Mouse (Mus musculus) stomach, embryonic 16.5 days (tissue): ENCODE measurements around the gene Eef1e1. TPM values are rescaled to one million over a fixed set of nuclear protein-coding genes. Genes with fewer than 3 reads are reported as not detected.

ENCODE experiments used
- ATAC-seq: fragments of 200-750 bp; cut with Nextera tagmentation; 2 replicates; pipeline ENCODE4 v1.8.0; 2017; ENCODE audit warnings: moderate number of reproducible peaks, moderate TSS enrichment; ENCODE audit not compliant: insufficient read depth, low FRiP score
- H3K27ac ChIP-seq: fragments of 300-500 bp; sonication (generic); 2 replicates; pipeline ENCODE4 v1.5.1; 2014; ENCODE audit warnings: low read length
- H3K27me3 ChIP-seq: fragments of 300-500 bp; sonication (generic); 2 replicates; pipeline ENCODE4 v1.6.1; 2014; ENCODE audit warnings: low read length, control low read depth, mixed read lengths; ENCODE audit not compliant: control insufficient read depth, insufficient read depth
- H3K36me3 ChIP-seq: fragments of 300-500 bp; sonication (generic); 2 replicates; pipeline ENCODE4 v1.6.1; 2014; ENCODE audit warnings: low read length; ENCODE audit not compliant: control insufficient read depth, insufficient read depth
- H3K4me1 ChIP-seq: fragments of 300-500 bp; sonication (generic); 2 replicates; pipeline ENCODE4 v1.6.1; 2014; ENCODE audit warnings: low read length, control low read depth, mixed read lengths; ENCODE audit not compliant: control insufficient read depth, insufficient read depth
- H3K4me2 ChIP-seq: fragments of 300-500 bp; sonication (generic); 2 replicates; pipeline ENCODE4 v1.6.1; 2014; ENCODE audit warnings: low read depth, low read length, mixed read lengths
- H3K4me3 ChIP-seq: fragments of 300-500 bp; sonication (generic); replicated peaks from 2 replicates; pipeline ENCODE4 v1.5.1; 2014; ENCODE audit warnings: mild to moderate bottlenecking, low read length
- H3K9ac ChIP-seq: fragments of 300-500 bp; sonication (generic); 2 replicates; pipeline ENCODE4 v1.6.1; 2014; ENCODE audit warnings: low read length
- H3K9me3 ChIP-seq: fragments of 300-500 bp; sonication (generic); replicated peaks from 2 replicates; pipeline ENCODE4 v1.6.1; 2016; ENCODE audit warnings: low read length, control low read depth; ENCODE audit not compliant: control insufficient read depth
- WGBS: fragments of 180-500 bp; shearing (Covaris S2); extraction: QIAGEN DNeasy Blood & Tissue Kit; methylation state at CpG from one replicate; pipeline ENCODE4 v1.1.7; 2014; 5-methylcytosine and 5-hydroxymethylcytosine counted together
- polyA plus RNA-seq: library from polyadenylated mRNA; unstranded; fragments of >200 nt; fragmentation: Nextera tagmentation; extraction: Ambion mirVana; gene quantifications from 2 replicates; pipeline ENCODE4 v1.2.1, GENCODE M21; 2015

Eef1e1 gene
- polyA plus RNA-seq, 1 experiment from 2014 or later = 37.6 TPM

- H3K36me3 ChIP-seq = no peaks in the 10 kb centered on the region
- no peaks in the 10 kb centered on the region; the same call in 1 of the 2 replicates for H3K9me3 ChIP-seq
- no peak overlapping the region for H3K9ac ChIP-seq
- no peaks in the 10 kb centered on the region for H3K27me3 ChIP-seq
- H3K4me2 ChIP-seq = no peak overlapping the region
- no peak for ATAC-seq
- H3K27ac ChIP-seq = no peak overlapping the region
- 80% methylated on average over 5 of the region's 5 CpGs for WGBS
- no peak overlapping the region for H3K4me3 ChIP-seq
- H3K4me1 ChIP-seq = 0 out of 2 replicates have a peak, but pooled peaks cover 4% of the 10 kb centered on the region
Measured at GRCm38 (mm10) chr13:38615656-38616055, 43.2 kb downstream of the Eef1e1 start.

GRCm38 (mm10) chr13:38614298-38614697 is 44.6 kb downstream of the Eef1e1 start:
- 38% methylated on average over 5 of the region's 5 CpGs for WGBS
- ATAC-seq = no peak
- H3K4me2 ChIP-seq = no peak overlapping the region

GRCm38 (mm10) chr13:38613583-38613982 is 45.3 kb downstream of the Eef1e1 start:
- H3K9ac ChIP-seq = no peak overlapping the region
- WGBS = 73% methylated on average over 8 of the region's 8 CpGs
- H3K4me1 ChIP-seq = 0 out of 2 replicates have a peak, but pooled peaks cover 4% of the 10 kb centered on the region
- no peaks in the 10 kb centered on the region for H3K36me3 ChIP-seq
- H3K4me2 ChIP-seq = no peak overlapping the region
- no peaks in the 10 kb centered on the region; the same call in 1 of the 2 replicates for H3K9me3 ChIP-seq
- H3K4me3 ChIP-seq = no peak overlapping the region
- no peak for ATAC-seq
- no peak overlapping the region for H3K27ac ChIP-seq
- no peaks in the 10 kb centered on the region for H3K27me3 ChIP-seq

More at GRCm38 (mm10) chr13:38614298-38614697, 44.6 kb downstream of the Eef1e1 start:
- no peaks in the 10 kb centered on the region; the same call in 1 of the 2 replicates for H3K9me3 ChIP-seq
- H3K4me3 ChIP-seq = no peak overlapping the region
- no peak overlapping the region for H3K9ac ChIP-seq
- no peaks in the 10 kb centered on the region for H3K27me3 ChIP-seq
- no peaks in the 10 kb centered on the region for H3K36me3 ChIP-seq
- H3K27ac ChIP-seq = no peak overlapping the region; the same call in 1 of the 2 replicates
- 0 out of 2 replicates have a peak, but pooled peaks cover 4% of the 10 kb centered on the region for H3K4me1 ChIP-seq

GRCm38 (mm10) chr13:38612608-38613007 is 46.2 kb downstream of the Eef1e1 start:
- Histone ChIP-seq H3K36me3 (no peaks in the 10 kb centered on the region), H3K27ac (no peak overlapping the region), H3K4me1 (0 out of 2 replicates have a peak, but pooled peaks cover 4% of the 10 kb centered on the region), H3K9me3 (no peaks in the 10 kb centered on the region; the same call in 1 of the 2 replicates), H3K9ac (no peak overlapping the region), H3K4me3 (no peak overlapping the region), H3K4me2 (no peak overlapping the region), H3K27me3 (no peaks in the 10 kb centered on the region)
- no peak for ATAC-seq
- 72% methylated on average over 9 of the region's 9 CpGs for WGBS

GRCm38 (mm10) chr13:38612179-38612578 is 46.7 kb downstream of the Eef1e1 start:
- H3K4me3 ChIP-seq = no peak overlapping the region
- no peak overlapping the region for H3K9ac ChIP-seq
- no peak overlapping the region for H3K27ac ChIP-seq
- ATAC-seq = no peak
- no peak overlapping the region for H3K4me2 ChIP-seq
- H3K27me3 ChIP-seq = no peaks in the 10 kb centered on the region
- WGBS = 92% methylated on average over 4 of the region's 4 CpGs
- 0 out of 2 replicates have a peak, but pooled peaks cover 4% of the 10 kb centered on the region for H3K4me1 ChIP-seq
- H3K36me3 ChIP-seq = no peaks in the 10 kb centered on the region
- no peaks in the 10 kb centered on the region; the same call in 1 of the 2 replicates for H3K9me3 ChIP-seq

- no peaks in the 10 kb centered on the region; the same call in 1 of the 2 replicates for H3K9me3 ChIP-seq
- H3K4me2 ChIP-seq = no peak overlapping the region
- no peak overlapping the region for H3K4me3 ChIP-seq
- ATAC-seq = no peak
- no peaks in the 10 kb centered on the region for H3K36me3 ChIP-seq
- no peaks in the 10 kb centered on the region for H3K27me3 ChIP-seq
- 83% methylated on average over 6 of the region's 6 CpGs for WGBS
- H3K9ac ChIP-seq = no peak overlapping the region
- 0 out of 2 replicates have a peak, but pooled peaks cover 4% of the 10 kb centered on the region for H3K4me1 ChIP-seq
- H3K27ac ChIP-seq = no peak overlapping the region
Measured at GRCm38 (mm10) chr13:38610336-38610735, 48.5 kb downstream of the Eef1e1 start.

GRCm38 (mm10) chr13:38607130-38607529 is 51.7 kb downstream of the Eef1e1 start:
- H3K9me3 ChIP-seq = no peaks in the 10 kb centered on the region
- WGBS = 86% methylated on average over 6 of the region's 6 CpGs
- no peak for ATAC-seq

GRCm38 (mm10) chr13:38605353-38605752 is 53.5 kb downstream of the Eef1e1 start:
- Histone ChIP-seq H3K27ac (no peak overlapping the region), H3K27me3 (no peaks in the 10 kb centered on the region), H3K4me2 (no peak overlapping the region), H3K4me3 (no peak overlapping the region), H3K9me3 (no peaks in the 10 kb centered on the region), H3K4me1 (peaks cover 12% of the 10 kb centered on the region; the same call in 1 of the 2 replicates), H3K36me3 (no peaks in the 10 kb centered on the region), H3K9ac (no peak overlapping the region)
- WGBS = 78% methylated on average over 6 of the region's 6 CpGs
- no peak for ATAC-seq

More at GRCm38 (mm10) chr13:38607130-38607529, 51.7 kb downstream of the Eef1e1 start:
- Histone ChIP-seq H3K9ac (no peak overlapping the region), H3K36me3 (no peaks in the 10 kb centered on the region), H3K27me3 (no peaks in the 10 kb centered on the region), H3K4me3 (no peak overlapping the region), H3K4me1 (peaks cover 10% of the 10 kb centered on the region; the same call in 1 of the 2 replicates), H3K27ac (no peak overlapping the region), H3K4me2 (no peak overlapping the region)

- Histone ChIP-seq H3K4me1 (peaks cover 12% of the 10 kb centered on the region; the same call in 1 of the 2 replicates), H3K4me2 (no peak overlapping the region), H3K4me3 (no peak overlapping the region), H3K9ac (no peak overlapping the region), H3K9me3 (no peaks in the 10 kb centered on the region), H3K27ac (peak overlapping the region; percentile 29; the same call in 1 of the 2 replicates), H3K36me3 (no peaks in the 10 kb centered on the region), H3K27me3 (no peaks in the 10 kb centered on the region)
- whole genome bisulfite sequencing = 75% methylated on average over 13 of the region's 13 CpGs
- ATAC-seq = no peak
Measured at GRCm38 (mm10) chr13:38602966-38603365, 55.9 kb downstream of the Eef1e1 start.
